Mouse (Mus musculus) neural tube, embryonic 15.5 days (tissue): ENCODE data around the gene Plin3. TPM values are rescaled to one million over a fixed set of nuclear protein-coding genes. Genes with fewer than 3 reads are reported as not detected.
A peak's percentile ranks its signal among the peaks of the same experiment; 100 is the strongest.
"Not testable (repeated sequence)": the region's sequence is repeated elsewhere in the genome, so short reads cannot be mapped to it uniquely, and the experiment has no call there.

Experiments used
- ATAC-seq: fragments of 200-750 bp; cut with Nextera tagmentation; 2 replicates; pipeline ENCODE4 v1.8.0; 2017; ENCODE audit warnings: mild to moderate bottlenecking, moderate TSS enrichment, moderate library complexity; ENCODE audit not compliant: low FRiP score
- H3K27ac ChIP-seq: fragments of 300-500 bp; sonication (generic); replicated peaks from 2 replicates; pipeline ENCODE4 v1.5.1; 2015; ENCODE audit warnings: mild to moderate bottlenecking, inconsistent platforms
- H3K27me3 ChIP-seq: fragments of 300-500 bp; sonication (generic); replicated peaks from 2 replicates; pipeline ENCODE4 v1.6.1; 2015; ENCODE audit warnings: inconsistent platforms
- H3K36me3 ChIP-seq: fragments of 300-500 bp; sonication (generic); 2 replicates; pipeline ENCODE4 v1.6.1; 2015; ENCODE audit warnings: inconsistent platforms
- H3K4me1 ChIP-seq: fragments of 300-500 bp; sonication (generic); 2 replicates; pipeline ENCODE4 v1.6.1; 2015; ENCODE audit warnings: inconsistent platforms
- H3K4me2 ChIP-seq: fragments of 300-500 bp; sonication (generic); 2 replicates; pipeline ENCODE4 v1.6.1; 2015; ENCODE audit warnings: inconsistent platforms, mild to moderate bottlenecking, moderate library complexity
- H3K4me3 ChIP-seq: fragments of 300-500 bp; sonication (generic); replicated peaks from 2 replicates; pipeline ENCODE4 v1.5.1; 2015; ENCODE audit warnings: mild to moderate bottlenecking, inconsistent platforms
- H3K9ac ChIP-seq: fragments of 300-500 bp; sonication (generic); replicated peaks from 2 replicates; pipeline ENCODE4 v1.6.1; 2015; ENCODE audit warnings: mild to moderate bottlenecking, inconsistent platforms
- H3K9me3 ChIP-seq: fragments of 300-500 bp; sonication (generic); replicated peaks from 2 replicates; pipeline ENCODE4 v1.6.1; 2016; ENCODE audit warnings: inconsistent platforms
- WGBS: fragments of 180-500 bp; shearing (Covaris S2); methylation state at CpG from one replicate; pipeline ENCODE4 v1.1.7; 2015; ENCODE audit warnings: mixed read lengths; 5-methylcytosine and 5-hydroxymethylcytosine counted together
- polyA plus RNA-seq: library from polyadenylated mRNA; unstranded; fragments of >200 nt; fragmentation: Nextera tagmentation; extraction: Ambion mirVana; gene quantifications from 2 replicates; pipeline ENCODE4 v1.2.1, GENCODE M21; 2015

The Plin3 gene
- polyA plus RNA-seq, 1 experiment from 2014 or later, result 13.2 TPM

- Histone ChIP-seq H3K4me3 (peak overlapping the region; percentile 42), H3K4me1 (peaks cover 19% of the 10 kb centered on the region), H3K9ac (peak overlapping the region; percentile 55), H3K36me3 (peaks cover 5% of the 10 kb centered on the region), H3K9me3 (no peaks in the 10 kb centered on the region), H3K4me2 (peak overlapping the region; percentile 76), H3K27me3 (no peaks in the 10 kb centered on the region), H3K27ac (peak overlapping the region; percentile 89)
- ATAC-seq, result peak; percentile 18
- 81% methylated on average over 3 of the region's 3 CpGs for WGBS
Observed at GRCm38 (mm10) chr17:56269741-56270140, 22.9 kb downstream of the Plin3 start.

- Histone ChIP-seq H3K9ac (peak overlapping the region; percentile 55), H3K27me3 (no peaks in the 10 kb centered on the region), H3K27ac (peak overlapping the region; percentile 89), H3K36me3 (peaks cover 5% of the 10 kb centered on the region), H3K4me2 (peak overlapping the region; percentile 76), H3K4me3 (peak overlapping the region; percentile 42), H3K4me1 (peaks cover 23% of the 10 kb centered on the region), H3K9me3 (no peaks in the 10 kb centered on the region)
- ATAC-seq, result peak; percentile 86
- WGBS, result 15% methylated on average over 12 of the region's 12 CpGs
Observed at GRCm38 (mm10) chr17:56269153-56269630, 23.5 kb downstream of the Plin3 start.

- Histone ChIP-seq H3K4me1 (peaks cover 43% of the 10 kb centered on the region), H3K9me3 (no peaks in the 10 kb centered on the region), H3K27me3 (no peaks in the 10 kb centered on the region), H3K36me3 (peaks cover 25% of the 10 kb centered on the region), H3K9ac (no peak overlapping the region), H3K4me3 (no peak overlapping the region), H3K27ac (no peak overlapping the region), H3K4me2 (no peak overlapping the region)
- WGBS, result 77% methylated on average over 3 of the region's 3 CpGs
- ATAC-seq, result no peak
Observed at GRCm38 (mm10) chr17:56266271-56266670, 26.4 kb downstream of the Plin3 start.

GRCm38 (mm10) chr17:56265869-56266268 lies 26.8 kb downstream of the Plin3 start:
- ATAC-seq, result no peak
- no peak overlapping the region for H3K4me3 ChIP-seq
- H3K4me1 ChIP-seq, result peaks cover 47% of the 10 kb centered on the region
- 88% methylated on average over 3 of the region's 3 CpGs for WGBS
- no peaks in the 10 kb centered on the region for H3K9me3 ChIP-seq
- no peak overlapping the region for H3K27ac ChIP-seq
- H3K9ac ChIP-seq, result no peak overlapping the region
- H3K4me2 ChIP-seq, result no peak overlapping the region
- peaks cover 28% of the 10 kb centered on the region for H3K36me3 ChIP-seq
- H3K27me3 ChIP-seq, result no peaks in the 10 kb centered on the region

- Histone ChIP-seq H3K4me3 (no peak overlapping the region), H3K27me3 (no peaks in the 10 kb centered on the region), H3K4me2 (no peak overlapping the region), H3K4me1 (peaks cover 55% of the 10 kb centered on the region), H3K27ac (no peak overlapping the region), H3K9me3 (no peaks in the 10 kb centered on the region), H3K9ac (no peak overlapping the region), H3K36me3 (peaks cover 32% of the 10 kb centered on the region)
- 81% methylated on average over 4 of the region's 4 CpGs for WGBS
- no peak for ATAC-seq
Observed at GRCm38 (mm10) chr17:56265011-56265410, 27.7 kb downstream of the Plin3 start.

GRCm38 (mm10) chr17:56264020-56264419 lies 28.7 kb downstream of the Plin3 start:
- WGBS, result 22% methylated on average over 8 of the region's 8 CpGs
- ATAC-seq, result peak; percentile 76
- H3K4me2 ChIP-seq, result no peak overlapping the region
- H3K9me3 ChIP-seq, result no peaks in the 10 kb centered on the region
- H3K27me3 ChIP-seq, result no peaks in the 10 kb centered on the region
- H3K27ac ChIP-seq, result no peak overlapping the region
- peaks cover 57% of the 10 kb centered on the region for H3K4me1 ChIP-seq
- H3K4me3 ChIP-seq, result no peak overlapping the region
- H3K36me3 ChIP-seq, result peaks cover 41% of the 10 kb centered on the region
- H3K9ac ChIP-seq, result no peak overlapping the region

- Histone ChIP-seq H3K4me2 (no peak overlapping the region), H3K36me3 (peaks cover 48% of the 10 kb centered on the region), H3K27ac (no peak overlapping the region), H3K9me3 (no peaks in the 10 kb centered on the region), H3K4me1 (peaks cover 67% of the 10 kb centered on the region), H3K4me3 (no peak overlapping the region), H3K9ac (no peak overlapping the region), H3K27me3 (no peaks in the 10 kb centered on the region)
- 91% methylated on average over 3 of the region's 3 CpGs for WGBS
- ATAC-seq, result no peak
Observed at GRCm38 (mm10) chr17:56262645-56263094, 30.0 kb downstream of the Plin3 start.

GRCm38 (mm10) chr17:56261166-56261565 lies 31.5 kb downstream of the Plin3 start:
- Histone ChIP-seq H3K9ac (no peak overlapping the region; the same call in 1 of the 2 replicates), H3K4me1 (peaks cover 72% of the 10 kb centered on the region), H3K4me3 (no peak overlapping the region), H3K27ac (no peak overlapping the region), H3K4me2 (peak overlapping the region; percentile 15; the same call in 1 of the 2 replicates), H3K27me3 (no peaks in the 10 kb centered on the region), H3K9me3 (no peaks in the 10 kb centered on the region), H3K36me3 (peaks cover 48% of the 10 kb centered on the region)
- ATAC-seq, result no peak
- 73% methylated on average over 3 of the region's 3 CpGs for WGBS

GRCm38 (mm10) chr17:56259301-56260037 lies 33.2 kb downstream of the Plin3 start:
- no peaks in the 10 kb centered on the region for H3K27me3 ChIP-seq
- H3K9ac ChIP-seq, result peak overlapping the region; percentile 10; the same call in 1 of the 2 replicates
- H3K4me2 ChIP-seq, result peak overlapping the region; percentile 92
- H3K9me3 ChIP-seq, result no peaks in the 10 kb centered on the region
- no peak overlapping the region for H3K4me3 ChIP-seq
- H3K4me1 ChIP-seq, result peaks cover 78% of the 10 kb centered on the region
- ATAC-seq, result no peak
- 87% methylated on average over 10 of the region's 10 CpGs for WGBS
- peaks cover 44% of the 10 kb centered on the region for H3K36me3 ChIP-seq
- H3K27ac ChIP-seq, result no peak overlapping the region

GRCm38 (mm10) chr17:56258812-56259211 lies 33.9 kb downstream of the Plin3 start:
- ATAC-seq, H3K27me3 ChIP-seq, H3K4me3 ChIP-seq, H3K9me3 ChIP-seq, H3K27ac ChIP-seq: not testable (repeated sequence)
- H3K4me2 ChIP-seq, result peak overlapping the region; percentile 92
- H3K9ac ChIP-seq, result peak overlapping the region; percentile 10; the same call in 1 of the 2 replicates
- H3K4me1 ChIP-seq, result peaks cover 74% of the 10 kb centered on the region
- 77% methylated on average over 2 of the region's 2 CpGs for WGBS
- H3K36me3 ChIP-seq, result peaks cover 44% of the 10 kb centered on the region

GRCm38 (mm10) chr17:56258269-56258668 lies 34.4 kb downstream of the Plin3 start:
- Histone ChIP-seq H3K4me1 (peaks cover 73% of the 10 kb centered on the region), H3K4me3 (peak overlapping the region; percentile 65; the same call in 1 of the 2 replicates), H3K4me2 (peak overlapping the region; percentile 92), H3K36me3 (peaks cover 44% of the 10 kb centered on the region)
- not testable (repeated sequence) for H3K9me3 ChIP-seq, H3K27ac ChIP-seq, H3K9ac ChIP-seq, H3K27me3 ChIP-seq, ATAC-seq
- WGBS, result 96% methylated on average over 19 of the region's 19 CpGs
